Mouse (Mus musculus): Measurements from ENCODE around the gene Yars2. TPM values are rescaled to one million over a fixed set of nuclear protein-coding genes. Genes with fewer than 3 reads are reported as not detected.

The Yars2 gene
- polyA plus RNA-seq (2012; ENCODE audit: low replicate concordance) = 73.3 and 89.3 TPM in 2 replicates

DNA sequence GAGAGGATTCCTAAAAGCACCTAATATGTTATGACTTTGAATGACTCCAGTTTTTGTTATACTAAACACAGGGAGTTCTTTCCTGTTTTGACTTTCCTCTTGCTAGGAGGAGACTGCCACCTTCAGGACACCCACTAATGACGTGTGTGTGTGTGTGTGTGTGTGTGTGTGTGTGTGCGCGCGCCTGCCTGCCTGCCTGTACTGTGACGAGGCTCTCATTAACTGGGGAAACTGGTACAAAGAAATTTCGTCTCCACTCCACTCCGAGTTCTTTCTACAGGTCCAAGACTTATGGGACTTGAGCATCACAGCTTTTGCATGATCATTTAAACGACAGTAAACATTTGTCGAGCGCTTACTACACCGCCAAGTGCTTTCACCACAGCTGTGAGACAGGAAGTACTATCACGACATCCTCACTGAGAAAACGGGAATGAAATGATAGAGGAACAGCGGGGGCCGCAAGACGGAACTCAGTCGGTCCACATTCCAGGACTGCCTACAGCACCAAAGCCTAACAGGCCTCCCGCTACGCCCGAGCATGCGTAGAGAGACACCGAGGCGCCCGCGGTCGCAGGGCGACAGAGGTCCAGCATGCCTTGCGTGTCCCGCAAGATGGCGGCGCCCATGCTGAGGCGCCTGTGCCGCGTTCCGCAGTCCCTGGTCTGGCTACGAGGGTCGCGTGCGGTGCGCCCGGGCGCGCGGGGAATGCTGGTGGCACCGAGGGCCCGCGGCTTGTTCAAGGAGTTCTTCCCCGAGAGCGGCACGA is at the start of gene Yars2:
Gene Yars2 (plus strand): TSS at position 597 of the 769 bp plus-strand sequence.

DNA sequence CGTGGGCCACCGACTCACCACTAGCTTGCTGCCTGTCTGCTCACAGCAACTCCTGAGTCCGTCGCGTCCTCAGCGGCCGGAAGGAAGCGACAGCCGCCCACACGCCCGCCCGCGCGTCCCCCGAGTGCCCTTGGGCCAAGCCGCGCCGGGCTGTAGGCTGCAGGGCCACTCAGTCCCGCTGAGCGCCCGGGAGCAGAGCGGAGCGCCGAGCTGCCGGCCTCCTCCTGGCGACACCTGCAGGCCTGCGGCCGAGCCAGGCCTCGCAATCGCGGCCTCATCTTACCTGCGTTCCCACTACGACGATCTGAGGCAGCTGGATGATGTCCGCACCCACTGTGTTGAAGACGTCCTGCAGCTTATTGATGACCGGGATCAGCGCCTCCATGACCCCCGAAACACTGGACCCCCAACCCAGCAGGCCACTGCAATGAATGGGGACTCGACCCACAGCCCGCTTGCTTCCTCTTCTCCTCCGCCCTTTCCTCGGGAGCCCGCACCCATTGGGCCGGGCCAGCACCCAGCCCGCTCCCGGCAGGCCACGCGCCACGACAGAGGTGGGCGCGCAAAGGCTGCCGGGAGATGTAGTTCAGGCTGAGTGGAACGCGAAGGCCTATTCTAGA is 55.8 kb downstream of the Yars2 start, which contains the start of gene Dnm1l:
Gene Dnm1l (minus strand): TSS at position 479 of the 620 bp plus-strand sequence.

Other genes with a start within 250 kb of the Yars2 start
- gene Pkp2, start 89.6 kb upstream of the Yars2 start, polyA plus RNA-seq (2012; ENCODE audit: low replicate concordance) = 7.0 and 9.3 TPM in 2 replicates
- 1.3 and 9.9 TPM in 2 replicates for gene Dnm1l, start 56.0 kb downstream of the Yars2 start, polyA plus RNA-seq (2012; ENCODE audit: low replicate concordance)

Measured in leukemia stem cell, adult 10-12 weeks (primary cell).